Mouse (Mus musculus) megakaryocyte, embryonic 14.5 days (primary cell): ENCODE measurements around the gene Grem1. TPM values are rescaled to one million over a fixed set of nuclear protein-coding genes. Genes with fewer than 3 reads are reported as not detected.

ENCODE experiments used
- H3K27me3 ChIP-seq: replicated peaks from 2 replicates; pipeline ENCODE3; 2012; ENCODE audit warnings: inconsistent platforms
- H3K36me3 ChIP-seq: replicated peaks from 2 replicates; pipeline ENCODE3; 2012; ENCODE audit warnings: low read length, inconsistent platforms, mixed read lengths
- H3K4me1 ChIP-seq: 2 replicates; pipeline ENCODE4 v1.6.1; 2012; ENCODE audit warnings: inconsistent platforms
- H3K4me3 ChIP-seq: replicated peaks from 2 replicates; pipeline ENCODE3; 2012; ENCODE audit warnings: moderate library complexity, mild to moderate bottlenecking, inconsistent platforms
- H3K9me3 ChIP-seq: 2 replicates; pipeline ENCODE4 v1.6.1; 2012; ENCODE audit warnings: inconsistent platforms
- FLI1 ChIP-seq: IDR thresholded peaks from 2 replicates; pipeline ENCODE4 v1.6.1; 2012; ENCODE audit warnings: low read length, inconsistent platforms, mixed read lengths
- GATA1 ChIP-seq: IDR thresholded peaks from 3 replicates; pipeline ENCODE4 v1.6.1; 2012; ENCODE audit warnings: mixed read lengths, low read length, inconsistent platforms, borderline replicate concordance
- polyA plus RNA-seq: library from polyadenylated mRNA; stranded (reverse); fragments of >175 nt; gene quantifications from 2 replicates; pipeline ENCODE4 v1.2.3, GENCODE M21; 2012; ENCODE audit warnings: low replicate concordance; ENCODE audit not compliant: insufficient read depth

Gene Grem1
- polyA plus RNA-seq, 1 experiment: 0.12 TPM

- H3K9me3 ChIP-seq: no peaks in the 10 kb centered on the region
- TF ChIP-seq FLI1 (no peak), GATA1 (no peak)
- H3K27me3 ChIP-seq: peaks cover 2% of the 10 kb centered on the region
- H3K4me1 ChIP-seq: peaks cover 5% of the 10 kb centered on the region; the same call in 1 of the 2 replicates
- H3K4me3 ChIP-seq: no peak overlapping the region
- H3K36me3 ChIP-seq: no peaks in the 10 kb centered on the region
Measured at GRCm38 (mm10) chr2:113787882-113788281, 29.4 kb upstream of the Grem1 start.

GRCm38 (mm10) chr2:113784851-113785250 lies 26.4 kb upstream of the Grem1 start:
- H3K4me1 ChIP-seq: no peaks in the 10 kb centered on the region
- H3K27me3 ChIP-seq: peaks cover 2% of the 10 kb centered on the region
- no peaks in the 10 kb centered on the region for H3K9me3 ChIP-seq
- no peak overlapping the region for H3K4me3 ChIP-seq
- no peaks in the 10 kb centered on the region for H3K36me3 ChIP-seq
- TF ChIP-seq GATA1 (no peak), FLI1 (no peak)

DNA sequence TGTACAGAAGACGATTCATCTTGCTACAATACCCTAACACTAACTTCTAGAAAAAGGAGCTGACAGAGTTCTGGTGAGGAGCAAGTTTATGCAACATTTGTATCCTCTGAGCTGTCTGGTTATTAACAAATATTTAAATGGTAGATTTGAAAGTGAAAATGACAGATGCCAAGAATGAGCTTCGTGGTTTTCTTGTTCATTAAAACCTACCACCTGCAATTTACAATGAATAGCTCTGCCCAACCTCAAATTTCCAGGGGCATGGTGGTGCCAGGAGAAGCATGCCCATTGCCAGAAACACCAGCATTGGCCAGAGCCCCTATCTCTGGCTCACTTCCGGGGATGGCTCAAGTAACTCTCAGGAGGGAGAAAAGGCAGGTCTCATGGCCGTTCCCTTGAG lies 23.1 kb upstream of the Grem1 start:
- H3K27me3 ChIP-seq: no peaks in the 10 kb centered on the region
- H3K9me3 ChIP-seq: no peaks in the 10 kb centered on the region
- no peak overlapping the region for H3K4me3 ChIP-seq
- TF ChIP-seq GATA1 (no peak), FLI1 (no peak)
- H3K36me3 ChIP-seq: no peaks in the 10 kb centered on the region
- no peaks in the 10 kb centered on the region for H3K4me1 ChIP-seq

DNA sequence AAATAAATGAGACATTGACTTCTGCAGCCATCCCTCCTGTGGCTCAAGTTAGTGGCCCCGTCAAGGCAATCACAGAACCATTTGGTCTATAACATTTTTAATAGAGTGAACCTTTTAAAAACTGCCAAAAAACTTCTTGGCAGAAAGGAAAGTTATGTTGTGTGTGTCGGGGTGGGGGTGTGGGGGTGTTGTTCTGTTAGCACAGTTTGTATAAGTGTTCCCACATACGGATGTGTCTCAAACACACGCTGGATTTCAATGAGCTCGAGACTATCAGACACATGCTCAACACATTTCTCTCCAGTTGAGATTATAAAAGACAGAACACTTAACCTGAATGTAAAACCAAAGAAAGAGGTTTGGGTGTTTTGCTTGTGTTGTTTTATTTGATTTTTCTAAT lies 22.7 kb upstream of the Grem1 start:
- Histone ChIP-seq H3K4me1 (no peaks in the 10 kb centered on the region), H3K36me3 (no peaks in the 10 kb centered on the region), H3K27me3 (no peaks in the 10 kb centered on the region), H3K4me3 (no peak overlapping the region), H3K9me3 (no peaks in the 10 kb centered on the region)
- TF ChIP-seq GATA1: no peak
- no peak for TF ChIP-seq FLI1

DNA sequence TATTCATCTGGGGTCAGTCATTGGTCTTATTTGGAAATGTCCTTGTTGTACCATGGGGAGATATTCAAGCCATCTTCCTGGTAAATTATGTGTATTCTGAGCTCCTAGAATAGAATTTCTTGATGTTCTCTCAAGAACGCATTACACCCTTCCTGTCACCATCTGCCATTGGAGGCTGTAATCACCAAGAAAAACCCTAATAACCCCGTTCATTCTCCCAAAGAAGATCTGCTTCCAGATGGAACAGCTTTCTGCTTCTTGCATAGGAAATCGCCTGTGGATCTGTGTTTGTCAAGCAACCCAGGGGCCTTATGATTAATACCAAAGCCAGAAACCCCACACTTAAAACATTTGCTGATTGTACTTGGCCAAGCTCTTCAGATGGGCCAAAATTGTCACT lies 20.9 kb upstream of the Grem1 start:
- Histone ChIP-seq H3K4me3 (no peak overlapping the region), H3K9me3 (no peaks in the 10 kb centered on the region), H3K4me1 (no peaks in the 10 kb centered on the region), H3K27me3 (no peaks in the 10 kb centered on the region), H3K36me3 (no peaks in the 10 kb centered on the region)
- TF ChIP-seq FLI1: no peak
- no peak for TF ChIP-seq GATA1

DNA sequence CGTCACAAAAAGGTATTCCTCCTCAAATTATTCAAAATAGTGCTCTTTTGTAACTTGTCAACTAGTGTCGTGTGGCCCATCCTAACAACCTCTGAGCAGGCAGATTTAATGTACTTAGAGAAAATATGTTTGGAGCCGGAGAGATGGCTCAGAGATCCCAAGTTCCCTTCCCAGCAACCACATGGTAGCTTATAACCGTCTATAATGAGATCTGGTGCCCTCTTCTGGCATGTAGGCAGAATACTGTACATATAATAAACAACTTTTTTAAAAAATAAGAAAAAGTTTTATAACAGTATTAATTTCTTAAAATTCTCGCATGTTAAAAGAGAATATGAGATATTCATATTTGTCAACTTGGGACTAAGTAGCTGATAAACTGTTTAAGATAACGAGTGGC lies 19.6 kb upstream of the Grem1 start:
- Histone ChIP-seq H3K9me3 (no peaks in the 10 kb centered on the region), H3K4me3 (no peak overlapping the region), H3K27me3 (no peaks in the 10 kb centered on the region), H3K4me1 (no peaks in the 10 kb centered on the region), H3K36me3 (no peaks in the 10 kb centered on the region)
- TF ChIP-seq GATA1 (no peak), FLI1 (no peak)

DNA sequence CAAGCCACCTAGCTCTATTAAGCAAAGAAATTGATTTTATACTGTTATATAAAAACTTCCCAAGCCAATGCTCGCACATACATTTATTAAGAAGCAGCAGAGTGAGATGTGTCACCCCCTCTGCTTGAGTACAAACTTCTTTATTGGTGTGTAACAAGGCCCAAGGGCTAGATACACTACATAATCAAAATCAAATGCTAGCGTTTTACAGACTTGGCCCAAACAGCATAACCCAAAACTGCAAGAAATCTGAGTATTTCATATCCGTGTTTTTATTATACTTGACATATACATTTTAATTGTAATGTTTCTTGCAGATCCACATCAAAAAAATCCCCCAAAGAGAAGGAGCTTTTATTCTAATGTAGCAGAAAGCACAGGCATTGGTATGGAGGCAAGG lies 17.9 kb upstream of the Grem1 start:
- Histone ChIP-seq H3K9me3 (no peaks in the 10 kb centered on the region), H3K36me3 (no peaks in the 10 kb centered on the region)
- TF ChIP-seq GATA1 (no peak), FLI1 (no peak)

DNA sequence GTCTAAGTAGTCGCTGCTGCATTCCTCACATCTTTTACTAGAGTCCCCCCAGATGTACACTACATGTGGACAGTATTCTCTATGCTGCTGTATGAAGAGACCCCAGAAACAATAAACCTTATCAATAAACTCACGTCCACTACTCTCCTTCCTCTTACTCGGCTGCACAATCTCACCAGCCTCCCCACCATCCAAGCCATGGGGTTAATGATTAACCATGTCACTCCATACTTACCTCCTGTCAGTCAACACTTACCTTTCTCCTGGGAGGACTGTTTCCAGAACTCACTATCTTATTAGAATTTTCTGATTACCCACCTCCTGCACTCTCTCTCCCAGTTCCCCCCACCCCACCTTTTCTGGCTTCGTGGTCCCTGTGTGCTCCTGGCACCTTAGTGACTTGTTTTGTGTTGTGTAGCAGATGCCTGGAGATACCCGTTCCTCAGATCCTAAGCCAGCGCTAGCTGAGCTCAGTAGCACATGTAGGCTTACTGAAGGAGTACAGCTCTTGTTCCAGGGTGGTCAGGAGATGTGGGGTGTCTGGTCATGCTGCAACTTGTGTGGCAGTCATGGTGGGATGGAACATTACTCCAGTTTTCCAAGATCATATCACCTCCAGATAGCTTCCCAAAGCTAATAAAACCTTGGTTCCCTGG lies 15.8 kb upstream of the Grem1 start:
- no peaks in the 10 kb centered on the region for H3K36me3 ChIP-seq
- no peaks in the 10 kb centered on the region for H3K9me3 ChIP-seq
- H3K4me1 ChIP-seq: no peaks in the 10 kb centered on the region
- TF ChIP-seq FLI1: no peak
- TF ChIP-seq GATA1: no peak
- no peak overlapping the region for H3K4me3 ChIP-seq
- H3K27me3 ChIP-seq: no peaks in the 10 kb centered on the region

More for the DNA sequence above, 17.9 kb upstream of the Grem1 start:
- no peaks in the 10 kb centered on the region for H3K27me3 ChIP-seq
- no peaks in the 10 kb centered on the region for H3K4me1 ChIP-seq
- H3K4me3 ChIP-seq: no peak overlapping the region

- no peaks in the 10 kb centered on the region for H3K36me3 ChIP-seq
- TF ChIP-seq GATA1 (no peak), FLI1 (no peak)
- H3K4me1 ChIP-seq: no peaks in the 10 kb centered on the region
- H3K27me3 ChIP-seq: no peaks in the 10 kb centered on the region
- no peaks in the 10 kb centered on the region for H3K9me3 ChIP-seq
- H3K4me3 ChIP-seq: no peak overlapping the region
Measured at GRCm38 (mm10) chr2:113768541-113769303, 10.3 kb upstream of the Grem1 start.

- H3K36me3 ChIP-seq: no peaks in the 10 kb centered on the region
- H3K4me3 ChIP-seq: no peak overlapping the region
- H3K9me3 ChIP-seq: no peaks in the 10 kb centered on the region
- no peak for TF ChIP-seq FLI1
- TF ChIP-seq GATA1: no peak
- H3K4me1 ChIP-seq: no peaks in the 10 kb centered on the region
- peaks cover 2% of the 10 kb centered on the region for H3K27me3 ChIP-seq
Measured at GRCm38 (mm10) chr2:113765885-113766284, 7.4 kb upstream of the Grem1 start.

DNA sequence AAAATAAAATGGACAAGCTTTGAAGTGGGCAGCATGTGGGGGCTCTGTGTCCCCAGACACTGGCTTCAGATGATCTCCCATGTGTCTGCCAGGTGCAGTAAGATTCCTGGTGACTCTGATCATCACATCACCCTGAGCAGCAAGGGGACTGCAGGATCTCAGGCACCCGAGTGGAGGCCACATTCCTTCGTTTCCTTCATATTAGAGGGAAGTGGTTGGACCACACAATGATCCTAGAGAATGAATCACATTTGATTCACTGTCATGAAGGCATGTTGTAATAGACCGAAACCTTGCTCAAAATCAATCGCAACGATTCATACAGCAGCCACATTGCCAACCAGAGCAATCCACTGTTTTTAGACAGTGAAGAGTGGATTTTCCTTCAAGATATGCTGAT lies 6.5 kb upstream of the Grem1 start:
- no peaks in the 10 kb centered on the region for H3K36me3 ChIP-seq
- TF ChIP-seq FLI1 (no peak), GATA1 (no peak)
- H3K9me3 ChIP-seq: no peaks in the 10 kb centered on the region
- peaks cover 4% of the 10 kb centered on the region for H3K27me3 ChIP-seq
- no peaks in the 10 kb centered on the region for H3K4me1 ChIP-seq
- no peak overlapping the region for H3K4me3 ChIP-seq
